Mouse (Mus musculus): ENCODE results near the gene Lce6a.

- no peak for TF ChIP-seq CTCF (IDR thresholded peaks at IDR 0.05; ENCODE audit: extremely low read depth, insufficient read depth, insufficient read length, insufficient replicate concordance)
- no peak for TF ChIP-seq POLR2A (IDR thresholded peaks at IDR 0.05; ENCODE audit: low read depth, low read length)
These were observed 26.7 kb upstream of the Lce6a start, which contains the start of gene Lce1a1 for GRCm38 (mm10) chr3:92648207-92648606.
